Mouse (Mus musculus) lung, postnatal 0 days (tissue): Measurements from ENCODE around the gene Cnksr1. TPM values are rescaled to one million over a fixed set of nuclear protein-coding genes. Genes with fewer than 3 reads are reported as not detected.

Experiments
- ATAC-seq: fragments of 200-750 bp; cut with Nextera tagmentation; 2 replicates; pipeline ENCODE4 v1.8.0; 2017; ENCODE audit warnings: moderate library complexity
- DNase-seq: peaks from one replicate; pipeline ENCODE4 v3.0.0-alpha.2; 2016; ENCODE audit warnings: low spot score
- H3K27ac ChIP-seq: fragments of 300-500 bp; sonication (generic); 2 replicates; pipeline ENCODE4 v1.5.1; 2014; ENCODE audit warnings: antibody characterized with exemption, mild to moderate bottlenecking, low read length, mixed read lengths
- H3K27me3 ChIP-seq: fragments of 300-500 bp; sonication (generic); replicated peaks from 2 replicates; pipeline ENCODE4 v1.6.1; 2014; ENCODE audit warnings: low read length, mixed read lengths; ENCODE audit not compliant: insufficient read depth
- H3K36me3 ChIP-seq: fragments of 300-500 bp; sonication (generic); 2 replicates; pipeline ENCODE4 v1.6.1; 2014; ENCODE audit warnings: low read length, mixed read lengths; ENCODE audit not compliant: insufficient read depth
- H3K4me1 ChIP-seq: fragments of 300-500 bp; sonication (generic); 2 replicates; pipeline ENCODE4 v1.6.1; 2014; ENCODE audit warnings: antibody characterized with exemption, low read depth, low read length, mixed read lengths; ENCODE audit not compliant: insufficient read depth
- H3K4me2 ChIP-seq: fragments of 300-500 bp; sonication (generic); replicated peaks from 2 replicates; pipeline ENCODE4 v1.6.1; 2014; ENCODE audit warnings: low read depth, mild to moderate bottlenecking, low read length, moderate library complexity, mixed read lengths
- H3K4me3 ChIP-seq: fragments of 300-500 bp; sonication (generic); 2 replicates; pipeline ENCODE4 v1.5.1; 2014; ENCODE audit warnings: low read depth, low read length
- H3K9ac ChIP-seq: fragments of 300-500 bp; sonication (generic); replicated peaks from 2 replicates; pipeline ENCODE4 v1.6.1; 2014; ENCODE audit warnings: low read depth, mild to moderate bottlenecking
- H3K9me3 ChIP-seq: fragments of 300-500 bp; sonication (generic); 2 replicates; pipeline ENCODE4 v1.6.1; 2016; ENCODE audit warnings: low read length, mixed read lengths
- CTCF ChIP-seq: IDR thresholded peaks from 2 replicates; pipeline ENCODE4 v1.5.1; 2016; ENCODE audit warnings: antibody characterized with exemption, mild to moderate bottlenecking
- EP300 ChIP-seq: IDR thresholded peaks from 2 replicates; pipeline ENCODE4 v1.6.1; 2016; ENCODE audit warnings: antibody characterized with exemption, mild to moderate bottlenecking, control low read depth
- WGBS: fragments of 180-500 bp; shearing (Covaris S2); extraction: QIAGEN DNeasy Blood & Tissue Kit; methylation state at CpG from one replicate; pipeline ENCODE4 v1.1.7; 2014; 5-methylcytosine and 5-hydroxymethylcytosine counted together
- polyA plus RNA-seq: library from polyadenylated mRNA; unstranded; fragments of >200 nt; fragmentation: Nextera tagmentation; extraction: Ambion mirVana; gene quantifications from 2 replicates; pipeline ENCODE4 v1.2.1, GENCODE M21; 2015

Gene Cnksr1
- polyA plus RNA-seq, 1 experiment from 2014 or later: 11.9 TPM

DNA sequence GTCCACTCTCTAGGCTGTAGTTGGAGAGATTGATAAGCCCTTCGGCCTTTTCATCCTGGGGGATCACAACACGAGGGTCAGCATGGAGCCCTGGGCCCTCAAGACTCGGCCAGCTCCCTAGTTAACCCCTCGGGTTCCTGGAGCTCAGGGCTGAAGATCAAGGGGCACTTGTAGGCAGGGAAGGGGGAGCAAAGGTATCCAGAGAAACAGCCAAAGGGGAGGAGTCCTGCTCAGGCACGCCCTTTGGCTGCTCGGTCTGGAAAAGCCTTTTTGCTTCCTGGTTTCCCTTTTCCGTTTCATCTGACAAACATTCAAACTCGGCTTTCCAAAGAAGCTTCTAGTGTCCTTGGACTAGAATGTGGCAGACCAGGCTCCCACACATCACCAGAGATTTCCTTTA lies 7.8 kb downstream of the Cnksr1 start:
- Histone ChIP-seq H3K27me3 (no peaks in the 10 kb centered on the region), H3K4me3 (no peak overlapping the region), H3K36me3 (0 out of 2 replicates have a peak, but pooled peaks cover 4% of the 10 kb centered on the region), H3K4me1 (no peaks in the 10 kb centered on the region), H3K9ac (no peak overlapping the region), H3K27ac (no peak overlapping the region), H3K9me3 (no peaks in the 10 kb centered on the region), H3K4me2 (no peak overlapping the region)
- no peak for TF ChIP-seq EP300
- no peak for ATAC-seq
- DNase-seq: no peak
- 22% methylated on average over 8 of the region's 8 CpGs for WGBS

DNA sequence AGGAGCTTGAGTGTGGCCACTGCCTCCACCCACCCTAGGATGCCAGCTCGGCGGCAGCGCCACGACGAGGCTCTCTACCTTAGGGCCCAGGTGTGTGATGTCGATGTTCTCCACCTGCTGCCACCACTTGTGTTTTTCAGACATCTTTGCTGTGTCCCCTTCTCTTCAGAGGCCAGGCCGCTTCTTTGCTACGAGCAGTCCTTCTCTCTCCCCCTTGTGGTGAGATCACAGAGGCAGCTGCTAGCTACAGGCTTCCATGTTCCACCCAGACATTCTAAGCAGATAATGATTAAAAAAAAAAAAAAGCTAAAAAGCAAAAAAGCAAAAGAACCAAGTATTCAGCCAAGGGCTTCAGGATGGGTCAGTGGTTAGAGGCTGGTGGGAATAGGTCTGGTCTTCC lies 11.0 kb downstream of the Cnksr1 start, which contains the start of gene Catsper4:
Gene Catsper4 (minus strand): TSS at position 190 of the 400 bp plus-strand sequence.
- no peak within 1 kb of the TSS for H3K4me3 ChIP-seq
- no peaks in the 10 kb centered on the region for H3K9me3 ChIP-seq
- 71% methylated on average over 8 of the region's 8 CpGs for WGBS
- H3K4me1 ChIP-seq: no peaks in the 10 kb centered on the region
- ATAC-seq (no peak), DNase-seq (no peak)
- no peak within 1 kb of the TSS for H3K9ac ChIP-seq
- no peaks in the 10 kb centered on the region for H3K36me3 ChIP-seq
- H3K27ac ChIP-seq: no peak within 1 kb of the TSS
- no peak for TF ChIP-seq EP300
- peak; percentile 37 for TF ChIP-seq CTCF
- no peaks in the 10 kb centered on the region for H3K27me3 ChIP-seq
- no peak within 1 kb of the TSS for H3K4me2 ChIP-seq

DNA sequence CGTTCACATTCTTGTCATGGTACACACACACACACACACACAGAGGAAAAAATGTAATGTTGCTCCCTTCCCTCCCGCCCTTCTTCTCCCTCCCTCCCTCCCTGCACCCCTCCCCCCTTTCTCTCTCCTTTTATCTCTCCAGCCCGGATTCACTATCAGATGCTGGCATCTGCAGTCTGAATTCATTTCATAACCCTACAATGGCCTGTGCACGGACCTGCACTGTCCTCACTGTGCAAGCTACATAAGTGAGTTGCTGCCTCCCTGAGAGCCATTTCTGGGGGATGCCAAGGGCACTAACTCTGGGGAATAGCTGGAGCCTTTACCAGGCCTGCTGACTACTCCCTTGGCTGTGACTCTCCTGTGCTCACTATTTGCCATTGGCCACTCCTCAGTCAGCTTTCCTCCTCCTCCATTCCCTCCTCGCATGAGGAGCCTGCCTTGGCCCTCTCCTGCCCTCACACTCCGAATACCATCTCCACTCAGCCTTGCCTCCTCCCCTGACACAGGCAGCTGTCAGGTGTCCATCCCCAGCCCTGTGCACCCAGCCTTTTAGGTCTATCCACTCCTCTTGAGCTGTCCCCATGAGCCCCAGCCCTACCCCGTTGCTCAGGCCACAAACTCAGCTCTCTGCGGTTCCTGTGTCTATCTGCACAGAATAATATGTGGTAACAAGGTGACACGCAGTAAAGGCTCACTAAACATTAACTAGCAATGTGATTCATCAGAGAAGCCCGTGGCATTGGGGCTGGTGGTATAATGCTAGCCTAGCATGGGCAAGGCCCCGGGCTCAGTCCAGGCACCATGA lies 15.2 kb downstream of the Cnksr1 start:
- 41% methylated on average over 11 of the region's 11 CpGs for WGBS
- Histone ChIP-seq H3K9me3 (no peaks in the 10 kb centered on the region), H3K4me3 (no peak overlapping the region), H3K27me3 (no peaks in the 10 kb centered on the region), H3K9ac (no peak overlapping the region), H3K4me1 (no peaks in the 10 kb centered on the region), H3K4me2 (no peak overlapping the region), H3K36me3 (no peaks in the 10 kb centered on the region), H3K27ac (no peak overlapping the region)
- ATAC-seq (no peak), DNase-seq (no peak)
- TF ChIP-seq CTCF: no peak
- TF ChIP-seq EP300: no peak

DNA sequence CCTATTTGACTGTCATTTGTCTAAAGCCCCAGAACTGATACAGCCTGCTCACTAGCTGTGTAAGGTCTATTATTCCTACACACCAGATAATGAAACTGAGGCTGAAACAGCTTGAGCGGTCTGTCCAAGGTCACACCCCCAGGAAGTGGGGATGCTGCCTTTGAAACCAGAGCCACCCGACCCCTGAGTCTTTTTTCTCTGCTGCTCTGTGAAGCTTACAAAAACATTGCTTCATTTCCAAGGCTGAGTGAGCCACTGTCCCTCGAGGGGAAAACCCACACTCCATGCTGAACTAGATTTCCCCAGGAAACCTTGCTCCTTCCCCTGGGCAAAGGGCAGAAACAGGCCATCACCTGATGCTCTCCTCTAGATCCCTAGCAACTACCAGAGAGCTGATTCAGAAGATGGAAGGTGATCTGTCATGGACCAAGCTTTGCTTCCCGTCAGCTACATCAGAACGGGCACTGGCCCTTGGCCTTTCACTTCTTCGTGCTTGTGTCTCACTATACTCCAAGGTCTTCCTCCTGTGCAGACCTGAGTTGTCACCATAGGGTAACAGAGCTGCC lies 31.6 kb downstream of the Cnksr1 start:
- Histone ChIP-seq H3K4me1 (no peaks in the 10 kb centered on the region), H3K36me3 (no peaks in the 10 kb centered on the region), H3K27me3 (no peaks in the 10 kb centered on the region), H3K9ac (no peak overlapping the region), H3K27ac (no peak overlapping the region), H3K4me2 (no peak overlapping the region), H3K9me3 (no peaks in the 10 kb centered on the region), H3K4me3 (no peak overlapping the region)
- TF ChIP-seq CTCF: no peak
- no peak for TF ChIP-seq EP300
- ATAC-seq: no peak
- WGBS: 55% methylated on average over 6 of the region's 6 CpGs
- no peak for DNase-seq

DNA sequence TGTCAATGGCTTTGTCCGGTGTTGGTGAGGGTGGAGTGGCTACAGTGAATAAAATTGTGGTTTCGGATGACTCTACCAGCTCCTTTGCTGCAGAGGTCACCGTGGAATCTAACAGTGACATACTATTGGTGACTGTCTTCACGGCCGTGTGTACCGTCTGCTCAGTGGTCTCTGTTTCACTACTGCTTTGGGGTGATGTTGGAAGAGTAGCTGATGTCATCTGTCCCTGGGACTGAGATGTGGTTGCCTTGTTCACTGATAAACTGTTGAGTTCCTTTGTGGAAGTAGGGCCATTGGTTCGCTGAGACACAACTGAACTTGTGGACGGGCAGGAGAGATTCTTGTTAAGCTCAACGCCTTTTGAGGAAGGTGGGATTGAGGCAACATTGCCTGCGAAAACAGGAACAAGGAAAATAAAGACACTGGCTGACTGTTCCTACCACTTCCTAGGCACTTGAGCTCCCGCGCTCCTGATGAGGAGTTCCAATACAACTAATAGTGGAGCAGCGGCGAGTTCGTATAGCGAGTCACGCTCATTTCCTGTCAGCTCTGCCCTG lies 34.8 kb downstream of the Cnksr1 start:
- Histone ChIP-seq H3K4me3 (no peak overlapping the region), H3K36me3 (no peaks in the 10 kb centered on the region), H3K4me2 (no peak overlapping the region), H3K27ac (no peak overlapping the region), H3K9me3 (no peaks in the 10 kb centered on the region), H3K27me3 (no peaks in the 10 kb centered on the region), H3K4me1 (no peaks in the 10 kb centered on the region), H3K9ac (no peak overlapping the region)
- DNase-seq: no peak
- ATAC-seq: no peak
- 75% methylated on average over 17 of the region's 17 CpGs for WGBS
- no peak for TF ChIP-seq EP300

DNA sequence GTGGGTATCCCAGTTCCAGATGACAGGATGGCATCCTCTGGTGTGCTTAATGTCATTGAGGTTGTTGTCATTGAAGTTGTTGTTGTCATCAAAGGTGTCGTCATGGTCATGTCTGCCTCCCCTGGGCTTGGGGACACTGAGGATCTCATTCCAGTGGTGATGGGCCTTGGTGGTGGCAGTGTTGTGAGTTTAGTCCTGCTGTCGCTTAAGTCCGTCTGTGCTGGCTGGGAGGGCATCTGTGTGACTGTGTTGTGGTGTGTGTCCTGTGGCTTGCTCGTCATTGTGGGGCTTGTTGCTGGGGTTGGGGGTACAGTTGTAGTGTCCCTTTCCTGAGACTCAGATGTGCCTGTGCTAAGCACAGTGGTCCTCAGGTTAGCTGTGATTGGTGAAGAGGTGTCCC lies 35.3 kb downstream of the Cnksr1 start, which contains the start of gene Gm7534:
Gene Gm7534 (minus strand): TSS at position 101 of the 400 bp plus-strand sequence.
- H3K9me3 ChIP-seq: no peaks in the 10 kb centered on the region

More for the DNA sequence above, 35.3 kb downstream of the Cnksr1 start, which contains the start of gene Gm7534:
- WGBS: 87% methylated on average over 4 of the region's 4 CpGs
- Histone ChIP-seq H3K4me2 (no peak within 1 kb of the TSS), H3K9ac (no peak within 1 kb of the TSS), H3K4me1 (no peaks in the 10 kb centered on the region), H3K36me3 (no peaks in the 10 kb centered on the region), H3K27ac (no peak within 1 kb of the TSS), H3K4me3 (no peak within 1 kb of the TSS), H3K27me3 (no peaks in the 10 kb centered on the region)
- no peak for ATAC-seq
- TF ChIP-seq CTCF (no peak), EP300 (no peak)
- no peak for DNase-seq
